Mouse (Mus musculus) liver, embryonic 12.5 days (tissue): ENCODE results near the gene Ccdc141. TPM values are rescaled to one million over a fixed set of nuclear protein-coding genes. Genes with fewer than 3 reads are reported as not detected.

ENCODE experiments used
- ATAC-seq: fragments of 200-750 bp; cut with Nextera tagmentation; 2 replicates; pipeline ENCODE4 v1.8.0; 2017; ENCODE audit warnings: moderate number of reproducible peaks, mild to moderate bottlenecking, moderate library complexity
- H3K27ac ChIP-seq: fragments of 300-500 bp; sonication (generic); 2 replicates; pipeline ENCODE4 v1.5.1; 2016; ENCODE audit warnings: mild to moderate bottlenecking
- H3K27me3 ChIP-seq: fragments of 300-500 bp; sonication (generic); replicated peaks from 2 replicates; pipeline ENCODE4 v1.6.1; 2016; ENCODE audit warnings: mild to moderate bottlenecking, moderate library complexity
- H3K36me3 ChIP-seq: fragments of 300-500 bp; sonication (generic); 2 replicates; pipeline ENCODE4 v1.6.1; 2016; ENCODE audit warnings: mild to moderate bottlenecking, moderate library complexity
- H3K4me1 ChIP-seq: fragments of 300-500 bp; sonication (generic); 2 replicates; pipeline ENCODE4 v1.6.1; 2016
- H3K4me2 ChIP-seq: fragments of 300-500 bp; sonication (generic); 2 replicates; pipeline ENCODE4 v1.6.1; 2016; ENCODE audit warnings: mild to moderate bottlenecking, moderate library complexity
- H3K4me3 ChIP-seq: fragments of 300-500 bp; sonication (generic); 2 replicates; pipeline ENCODE4 v1.5.1; 2016; ENCODE audit warnings: mild to moderate bottlenecking, moderate library complexity
- H3K9ac ChIP-seq: fragments of 300-500 bp; sonication (generic); 2 replicates; pipeline ENCODE4 v1.6.1; 2016; ENCODE audit warnings: mild to moderate bottlenecking, moderate library complexity
- H3K9me3 ChIP-seq: fragments of 300-500 bp; sonication (generic); replicated peaks from 2 replicates; pipeline ENCODE4 v1.6.1; 2016; ENCODE audit warnings: mild to moderate bottlenecking, moderate library complexity
- WGBS: fragments of 180-500 bp; shearing (Covaris S2); methylation state at CpG from one replicate; pipeline ENCODE4 v1.1.7; 2016; ENCODE audit not compliant: insufficient replicate concordance; 5-methylcytosine and 5-hydroxymethylcytosine counted together
- polyA plus RNA-seq: library from polyadenylated mRNA; unstranded; fragments of >200 nt; fragmentation: Nextera tagmentation; extraction: Ambion mirVana; gene quantifications from 2 replicates; pipeline ENCODE4 v1.2.1, GENCODE M21; 2016

Ccdc141 gene
- polyA plus RNA-seq, 1 experiment from 2014 or later, result 1.9 TPM

DNA sequence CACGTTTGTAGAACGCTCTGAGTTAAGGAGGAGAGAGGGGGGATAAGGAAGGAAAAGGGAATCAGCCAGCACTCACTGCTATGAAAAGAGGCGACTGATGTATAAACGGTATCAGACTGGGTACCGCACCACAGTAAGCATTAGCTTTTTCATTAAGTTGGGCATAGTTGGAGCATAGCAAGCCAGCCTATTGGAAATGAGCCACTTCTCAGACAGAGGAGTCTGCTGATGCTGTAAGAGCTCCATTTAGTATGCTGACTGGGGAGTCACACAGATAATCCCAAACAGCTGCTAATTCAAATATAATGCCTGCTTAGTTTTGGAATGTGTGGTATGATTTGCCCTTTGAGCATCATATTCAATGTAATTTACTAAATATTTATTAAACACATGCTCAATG, 186.1 kb downstream of the Ccdc141 start:
- Histone ChIP-seq H3K4me1 (no peaks in the 10 kb centered on the region), H3K9me3 (no peaks in the 10 kb centered on the region), H3K4me3 (no peak overlapping the region), H3K27me3 (no peaks in the 10 kb centered on the region), H3K9ac (no peak overlapping the region), H3K4me2 (no peak overlapping the region), H3K27ac (no peak overlapping the region), H3K36me3 (no peaks in the 10 kb centered on the region)
- 76% methylated on average over 5 of the region's 5 CpGs for WGBS
- no peak for ATAC-seq

DNA sequence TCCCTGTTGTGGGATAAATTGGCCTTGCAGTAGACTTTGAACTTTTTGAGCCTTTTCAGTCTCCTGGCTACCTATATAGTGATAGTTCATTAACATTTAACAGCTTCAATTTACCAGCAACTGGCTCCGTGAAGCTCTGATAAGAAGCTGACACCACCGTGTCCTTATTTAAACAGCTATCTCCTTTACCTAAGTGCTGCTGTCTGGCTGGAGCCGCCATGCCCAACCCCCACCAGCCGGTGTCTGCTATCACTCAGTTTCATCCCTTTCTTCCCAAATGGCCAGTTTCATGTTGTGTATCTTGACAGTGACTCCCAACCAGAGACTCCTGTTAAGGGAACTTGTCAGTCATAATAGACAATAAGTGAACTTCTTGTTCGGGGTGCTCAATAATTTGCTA, 186.8 kb downstream of the Ccdc141 start:
- Histone ChIP-seq H3K36me3 (no peaks in the 10 kb centered on the region), H3K9me3 (no peaks in the 10 kb centered on the region), H3K27ac (no peak overlapping the region), H3K4me1 (no peaks in the 10 kb centered on the region), H3K4me3 (no peak overlapping the region), H3K9ac (no peak overlapping the region), H3K4me2 (no peak overlapping the region), H3K27me3 (no peaks in the 10 kb centered on the region)
- ATAC-seq, result no peak
- WGBS, result 20% methylated on average over 5 of the region's 5 CpGs

DNA sequence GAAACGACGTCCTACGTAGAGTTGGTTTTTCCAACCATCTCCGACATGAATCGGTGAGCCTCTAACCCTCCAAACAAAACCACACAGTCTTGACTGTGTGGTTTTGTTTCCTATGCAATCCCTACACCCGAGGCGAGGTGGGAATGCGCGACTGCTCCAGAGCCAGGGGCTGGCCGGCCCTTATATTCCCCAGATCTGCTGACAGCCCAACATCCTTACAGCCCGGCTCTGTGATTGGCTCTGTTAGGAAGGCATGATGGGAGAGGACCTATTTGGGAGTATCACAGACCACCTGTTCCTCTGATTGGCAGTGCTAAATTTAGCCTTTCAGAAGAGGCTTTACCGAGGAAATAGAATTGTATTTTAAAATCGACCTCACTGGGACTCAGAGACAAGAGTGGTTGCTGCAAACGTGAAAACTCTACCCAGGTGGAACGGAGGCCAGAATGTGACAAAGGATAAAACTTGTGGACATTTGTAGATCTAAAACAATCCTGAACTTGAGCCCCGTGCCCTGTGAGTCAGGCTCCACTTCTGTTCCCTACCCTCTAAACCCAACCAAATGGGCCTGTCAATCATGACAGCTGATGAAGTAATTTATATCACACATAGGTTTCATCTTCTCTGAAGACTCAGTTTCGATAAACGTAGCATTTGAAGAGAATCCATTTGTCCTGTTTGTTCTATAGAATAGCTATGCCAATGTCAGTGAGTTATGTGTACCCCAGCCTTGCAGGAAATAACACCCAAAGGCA, 187.9 kb downstream of the Ccdc141 start, which contains the start of gene Ttn:
TSS of gene Ttn (minus strand) at position 157 of the 755 bp plus-strand sequence.
- no peaks in the 10 kb centered on the region for H3K9me3 ChIP-seq
- no peak for ATAC-seq
- WGBS, result 65% methylated on average over 18 of the region's 18 CpGs
- H3K4me3 ChIP-seq, result no peak within 1 kb of the TSS
- no peak within 1 kb of the TSS for H3K9ac ChIP-seq
- H3K36me3 ChIP-seq, result no peaks in the 10 kb centered on the region
- no peak within 1 kb of the TSS for H3K4me2 ChIP-seq
- no peak within 1 kb of the TSS for H3K27ac ChIP-seq
- H3K27me3 ChIP-seq, result no peaks in the 10 kb centered on the region
- H3K4me1 ChIP-seq, result no peaks in the 10 kb centered on the region

DNA sequence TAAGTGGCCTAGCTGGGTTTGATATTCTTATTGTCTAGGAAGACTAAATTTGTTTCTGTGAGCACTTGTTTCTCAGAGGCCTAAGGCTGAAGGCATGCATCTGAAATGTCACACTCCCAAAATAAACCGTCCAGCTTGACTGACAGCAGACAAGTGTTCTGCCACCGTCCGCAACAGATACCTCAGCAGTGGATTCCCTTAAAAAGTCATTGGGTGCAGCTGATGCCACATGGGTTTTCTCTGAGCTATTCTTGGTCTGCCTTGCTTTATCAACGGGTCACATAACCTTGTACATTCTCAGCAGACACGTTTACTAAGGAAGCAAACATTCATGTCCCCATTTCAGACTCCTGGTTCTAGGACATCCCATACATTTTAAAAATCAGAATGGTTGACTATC, 188.7 kb downstream of the Ccdc141 start:
- Histone ChIP-seq H3K4me1 (no peaks in the 10 kb centered on the region), H3K4me2 (no peak overlapping the region), H3K36me3 (no peaks in the 10 kb centered on the region), H3K27me3 (no peaks in the 10 kb centered on the region), H3K4me3 (no peak overlapping the region), H3K27ac (no peak overlapping the region), H3K9me3 (no peaks in the 10 kb centered on the region), H3K9ac (no peak overlapping the region)
- no peak for ATAC-seq
- 33% methylated on average over 5 of the region's 5 CpGs for WGBS

DNA sequence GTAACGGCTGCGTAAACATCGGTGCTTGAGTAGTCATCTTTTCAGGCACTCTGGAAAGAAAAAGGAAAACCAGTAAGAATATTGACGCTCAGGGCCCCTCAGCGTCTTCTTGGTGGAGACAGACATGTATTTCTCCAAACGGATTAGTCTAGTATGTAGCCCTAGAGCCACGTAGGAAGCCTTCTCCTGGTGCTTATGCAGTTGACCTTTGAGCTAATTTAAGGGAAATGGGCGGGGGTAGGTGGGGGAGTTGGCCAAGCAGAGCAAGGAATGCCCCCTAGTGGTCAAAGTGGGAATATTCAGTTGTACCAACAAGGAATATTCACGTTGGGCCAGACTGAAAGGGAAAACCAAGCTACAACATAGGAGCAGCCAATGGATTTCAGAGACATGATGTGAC, 190.3 kb downstream of the Ccdc141 start:
- no peaks in the 10 kb centered on the region for H3K27me3 ChIP-seq
- H3K36me3 ChIP-seq, result no peaks in the 10 kb centered on the region
- no peaks in the 10 kb centered on the region for H3K4me1 ChIP-seq
- H3K9me3 ChIP-seq, result no peaks in the 10 kb centered on the region
- ATAC-seq, result no peak
- H3K4me2 ChIP-seq, result no peak overlapping the region
- no peak overlapping the region for H3K9ac ChIP-seq
- no peak overlapping the region for H3K4me3 ChIP-seq
- H3K27ac ChIP-seq, result no peak overlapping the region
- WGBS, result 46% methylated on average over 9 of the region's 9 CpGs

DNA sequence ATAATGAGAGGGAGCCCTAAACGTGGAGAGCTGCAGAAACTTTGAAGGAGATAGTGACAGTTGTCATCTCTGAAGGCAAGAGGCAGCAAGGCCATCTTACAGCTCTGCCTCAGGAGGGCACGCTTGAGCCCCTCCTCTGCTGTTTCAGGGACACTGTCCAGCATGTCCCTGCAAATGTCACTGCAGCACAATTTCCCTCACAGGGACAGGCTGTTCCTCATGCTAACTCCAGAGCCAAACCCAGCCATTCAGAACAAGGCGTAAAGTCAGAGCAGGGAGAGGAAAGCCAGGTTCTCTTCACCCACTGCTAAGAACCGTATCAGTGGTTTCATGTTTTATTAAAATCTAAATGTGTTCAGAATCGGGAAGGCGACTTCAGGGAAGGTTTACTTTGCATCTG, 192.8 kb downstream of the Ccdc141 start:
- no peak overlapping the region for H3K4me3 ChIP-seq
- no peak overlapping the region for H3K27ac ChIP-seq
- no peak for ATAC-seq
- no peaks in the 10 kb centered on the region for H3K27me3 ChIP-seq
- H3K4me2 ChIP-seq, result no peak overlapping the region
- WGBS, result 65% methylated on average over 6 of the region's 6 CpGs
- H3K4me1 ChIP-seq, result no peaks in the 10 kb centered on the region
- no peak overlapping the region for H3K9ac ChIP-seq
- no peaks in the 10 kb centered on the region for H3K36me3 ChIP-seq
- H3K9me3 ChIP-seq, result no peaks in the 10 kb centered on the region

DNA sequence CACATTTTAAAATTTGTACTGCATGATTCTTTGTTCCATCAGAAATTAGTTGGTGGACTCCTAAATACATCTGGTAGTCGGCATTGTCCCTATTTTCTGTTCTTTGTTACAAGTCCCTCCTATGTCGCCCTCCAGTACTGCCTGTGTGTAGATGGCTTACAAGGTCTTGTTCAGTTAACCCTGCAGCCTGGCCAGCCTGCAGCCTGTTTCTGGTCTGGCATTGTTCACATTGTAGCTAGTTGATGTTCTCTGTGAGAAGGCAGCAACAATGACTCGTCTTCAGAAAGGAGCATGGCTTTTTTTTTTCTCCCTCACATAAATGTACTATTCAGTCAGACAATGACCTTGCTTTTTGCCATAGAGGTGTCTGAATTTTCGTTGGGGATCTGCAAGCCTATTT, 198.4 kb downstream of the Ccdc141 start:
- no peaks in the 10 kb centered on the region for H3K27me3 ChIP-seq
- no peaks in the 10 kb centered on the region for H3K9me3 ChIP-seq
- H3K9ac ChIP-seq, result no peak overlapping the region
- no peak overlapping the region for H3K4me3 ChIP-seq
- no peaks in the 10 kb centered on the region for H3K4me1 ChIP-seq
- H3K4me2 ChIP-seq, result no peak overlapping the region
- WGBS, result 62% methylated on average over 4 of the region's 4 CpGs
- no peaks in the 10 kb centered on the region for H3K36me3 ChIP-seq
- no peak for ATAC-seq
- H3K27ac ChIP-seq, result no peak overlapping the region

DNA sequence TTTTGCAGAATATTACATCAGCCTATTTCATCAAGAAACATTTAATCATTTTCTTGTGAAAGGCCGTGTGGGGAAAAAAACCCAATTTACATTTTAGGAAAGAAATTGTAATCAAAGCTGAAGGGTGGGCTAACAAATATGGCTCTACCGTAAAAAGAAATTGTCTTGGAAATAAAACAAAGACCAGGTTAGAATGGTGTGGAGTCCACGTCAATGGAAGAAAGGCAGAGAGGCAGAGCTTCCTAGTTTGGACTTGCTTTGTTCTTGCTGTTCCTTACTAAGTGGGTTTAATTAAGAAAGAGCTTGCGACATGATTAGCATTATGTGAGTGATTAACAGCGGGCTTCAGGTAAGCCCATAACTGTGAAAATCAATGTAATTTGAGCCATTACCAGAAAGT, 199.4 kb downstream of the Ccdc141 start:
- H3K27ac ChIP-seq, result no peak overlapping the region
- ATAC-seq, result no peak

DNA sequence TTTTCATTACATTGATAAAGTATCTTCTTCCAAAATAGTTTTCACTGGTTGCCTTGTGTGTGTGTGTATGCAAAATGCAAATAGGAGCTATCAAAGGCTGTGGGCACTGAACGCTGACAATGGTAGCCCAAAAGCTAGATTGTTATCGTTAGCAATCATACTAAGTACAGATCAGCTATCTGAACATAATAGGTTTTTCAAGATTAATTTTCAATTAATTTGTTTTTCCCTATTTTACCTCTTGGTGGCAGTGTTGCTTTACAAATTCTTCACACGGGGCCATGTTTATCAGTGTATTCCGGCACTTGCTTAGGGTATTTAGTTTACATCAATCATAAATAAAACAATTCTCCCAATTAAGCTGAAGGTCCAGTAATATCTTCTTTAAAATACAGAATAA, 199.8 kb downstream of the Ccdc141 start:
- Histone ChIP-seq H3K27ac (no peak overlapping the region), H3K27me3 (no peaks in the 10 kb centered on the region), H3K36me3 (no peaks in the 10 kb centered on the region), H3K9ac (no peak overlapping the region), H3K4me1 (no peaks in the 10 kb centered on the region), H3K9me3 (no peaks in the 10 kb centered on the region), H3K4me3 (no peak overlapping the region), H3K4me2 (no peak overlapping the region)
- ATAC-seq, result no peak
- 21% methylated on average over 4 of the region's 4 CpGs for WGBS

More for the DNA sequence above, 199.4 kb downstream of the Ccdc141 start:
- Histone ChIP-seq H3K4me1 (no peaks in the 10 kb centered on the region), H3K4me3 (no peak overlapping the region), H3K4me2 (no peak overlapping the region), H3K9ac (no peak overlapping the region), H3K27me3 (no peaks in the 10 kb centered on the region), H3K36me3 (no peaks in the 10 kb centered on the region), H3K9me3 (no peaks in the 10 kb centered on the region)
- WGBS, result 65% methylated on average over 5 of the region's 5 CpGs

DNA sequence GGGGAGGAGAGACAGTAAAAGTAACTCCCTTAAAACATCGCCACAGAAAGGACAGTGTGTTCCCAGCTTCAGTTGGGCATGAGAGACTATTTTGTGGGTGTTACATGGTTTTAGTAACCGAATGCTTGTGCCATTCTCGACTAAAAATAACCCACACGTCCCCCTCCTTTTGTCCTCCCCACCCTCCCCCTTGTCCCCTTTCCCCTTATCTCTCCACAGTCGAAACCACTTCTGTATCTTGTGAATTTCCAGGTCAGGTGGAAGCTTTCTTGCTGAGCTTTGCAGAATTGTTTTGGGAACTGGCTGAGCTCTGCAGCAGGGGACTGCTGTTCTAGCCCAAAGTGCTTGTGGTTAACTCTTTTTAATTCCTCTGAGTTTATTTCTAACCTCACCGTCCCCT, 200.2 kb downstream of the Ccdc141 start:
- Histone ChIP-seq H3K4me1 (no peaks in the 10 kb centered on the region), H3K4me2 (no peak overlapping the region), H3K4me3 (no peak overlapping the region), H3K9me3 (no peaks in the 10 kb centered on the region), H3K27me3 (no peaks in the 10 kb centered on the region), H3K27ac (no peak overlapping the region), H3K36me3 (no peaks in the 10 kb centered on the region), H3K9ac (no peak overlapping the region)
- ATAC-seq, result no peak
- WGBS, result 22% methylated on average over 6 of the region's 6 CpGs

DNA sequence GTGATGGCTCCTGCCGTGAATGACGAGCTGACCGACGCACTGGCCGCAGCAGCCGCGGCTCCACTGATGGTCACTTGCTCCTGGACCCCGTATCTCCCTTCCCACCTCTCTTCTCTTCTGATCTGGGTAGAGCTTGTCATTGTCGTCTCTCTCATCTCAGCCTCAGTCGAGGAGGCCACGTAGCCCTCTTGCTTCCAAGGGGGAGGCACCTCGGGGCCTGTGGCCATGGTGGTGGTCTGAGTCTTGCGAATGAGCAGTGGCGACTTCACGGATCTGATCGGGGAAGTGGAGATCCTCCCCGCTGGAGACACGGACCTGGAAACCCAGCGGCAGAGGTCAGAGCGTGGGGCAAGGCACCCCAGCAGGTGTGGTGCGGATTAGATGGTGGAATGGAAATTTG, 200.8 kb downstream of the Ccdc141 start:
- WGBS, result 58% methylated on average over 21 of the region's 21 CpGs
- no peaks in the 10 kb centered on the region for H3K9me3 ChIP-seq
- no peak overlapping the region for H3K4me2 ChIP-seq
- no peaks in the 10 kb centered on the region for H3K36me3 ChIP-seq
- no peaks in the 10 kb centered on the region for H3K27me3 ChIP-seq
- H3K9ac ChIP-seq, result no peak overlapping the region
- no peak overlapping the region for H3K4me3 ChIP-seq
- no peak overlapping the region for H3K27ac ChIP-seq
- ATAC-seq, result no peak
- no peaks in the 10 kb centered on the region for H3K4me1 ChIP-seq

DNA sequence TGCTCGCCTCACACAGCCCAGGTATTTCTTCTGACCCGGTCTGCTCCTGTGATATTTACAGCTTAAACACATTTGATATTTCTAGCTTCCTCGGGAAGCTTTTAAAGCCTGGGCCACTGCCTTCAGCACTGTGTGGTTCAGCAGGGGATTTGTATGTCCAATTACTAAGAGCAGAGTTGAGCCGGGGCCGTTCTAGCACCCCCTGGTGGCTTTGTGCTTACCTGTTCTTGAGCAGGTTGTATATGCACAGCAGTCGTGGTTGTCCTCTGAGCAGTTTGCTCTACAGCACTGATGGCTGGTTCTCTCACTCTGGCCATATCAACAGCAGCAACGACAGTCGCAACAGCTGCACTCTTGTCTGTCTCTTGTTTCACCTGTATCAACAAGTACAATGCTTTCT, 201.5 kb downstream of the Ccdc141 start:
- no peaks in the 10 kb centered on the region for H3K36me3 ChIP-seq
- no peak for ATAC-seq
- no peak overlapping the region for H3K9ac ChIP-seq
- no peak overlapping the region for H3K27ac ChIP-seq
- no peaks in the 10 kb centered on the region for H3K27me3 ChIP-seq
- no peak overlapping the region for H3K4me2 ChIP-seq
- H3K4me1 ChIP-seq, result no peaks in the 10 kb centered on the region
- no peak overlapping the region for H3K4me3 ChIP-seq
- no peaks in the 10 kb centered on the region for H3K9me3 ChIP-seq
- WGBS, result 21% methylated on average over 8 of the region's 8 CpGs

DNA sequence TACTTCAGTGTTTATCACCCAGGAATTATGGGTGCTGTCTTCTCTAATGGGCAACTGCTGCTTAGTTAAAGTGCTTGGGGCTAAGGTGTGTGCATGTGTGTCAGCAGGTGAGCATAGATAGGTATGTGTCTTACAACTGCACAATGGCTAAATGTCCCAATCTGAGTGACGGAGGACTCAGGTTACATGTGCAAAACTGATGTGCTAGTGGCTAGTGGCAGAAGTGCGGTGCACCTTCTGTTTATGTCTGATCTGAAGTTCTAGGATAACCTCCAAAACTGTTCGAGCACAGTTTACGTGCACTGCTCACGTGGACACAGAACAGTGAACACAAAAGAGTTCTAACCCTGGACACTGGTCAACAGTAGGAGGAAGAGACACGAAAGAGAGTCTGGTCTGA, 203.9 kb downstream of the Ccdc141 start:
- no peak for ATAC-seq
- H3K4me3 ChIP-seq, result no peak overlapping the region
- 70% methylated on average over 6 of the region's 6 CpGs for WGBS
- H3K9me3 ChIP-seq, result no peaks in the 10 kb centered on the region
- H3K9ac ChIP-seq, result no peak overlapping the region
- H3K36me3 ChIP-seq, result no peaks in the 10 kb centered on the region
- H3K27ac ChIP-seq, result no peak overlapping the region
- H3K4me1 ChIP-seq, result no peaks in the 10 kb centered on the region
- H3K27me3 ChIP-seq, result no peaks in the 10 kb centered on the region
- H3K4me2 ChIP-seq, result no peak overlapping the region
